ENCODE assay signal across 12 mouse cellular contexts in genomic region chrX:140996909-140997516, GRCm38 (mm10). TPM values are rescaled to one million over a fixed set of nuclear protein-coding genes. Genes with fewer than 3 reads are reported as not detected.
DNase-seq lines count a peak whose midpoint lies in the region; ATAC-seq lines count a peak whose summit lies in the region.
"Had no signal": no experiment of that assay in that cellular context is flagged by ENCODE, and none has a peak within 500 bp of the region (broad histone marks: within the 10 kb centered on the region; RNA-seq: fewer than 3 reads in every experiment).

No protein-coding gene starts in this region.

- H3K9ac ChIP-seq in forebrain, embryonic 14.5 days (ENCODE audit: low read length) = no peak overlapping the region
- H3K9ac ChIP-seq in liver, embryonic 12.5 days = no peak overlapping the region

- H3K4me3 ChIP-seq in forebrain, embryonic 14.5 days (ENCODE audit: low read depth, low read length) = no peak overlapping the region
- H3K4me3 ChIP-seq in liver, embryonic 12.5 days = no peak overlapping the region

- no peaks in the 10 kb centered on the region for H3K27me3 ChIP-seq in forebrain, embryonic 14.5 days (replicated peaks; ENCODE audit: control insufficient read depth, insufficient read depth, low read length)
- peaks cover 42% of the 10 kb centered on the region for H3K27me3 ChIP-seq in liver, embryonic 12.5 days (replicated peaks)

- 81% methylated on average over 1 of the region's 1 CpGs for WGBS in forebrain, embryonic 14.5 days
- 38% methylated on average over 1 of the region's 1 CpGs for WGBS in liver, embryonic 12.5 days (ENCODE audit: insufficient replicate concordance)

- intact Hi-C loops in heart, postnatal 10 days (cut with DNase I) = no loop called here

- H3K4me1 ChIP-seq in forebrain, embryonic 14.5 days (ENCODE audit: control insufficient read depth, insufficient read depth, low read length) = no peaks in the 10 kb centered on the region
- no peaks in the 10 kb centered on the region for H3K4me1 ChIP-seq in liver, embryonic 12.5 days

- DNase-seq in heart, postnatal 4 days = peak; percentile 12
- no peak for DNase-seq in heart, postnatal 10 days
- no peak for DNase-seq in forebrain, embryonic 14.5 days (ENCODE audit: low spot score)
- no peak for DNase-seq in urinary bladder, postnatal 25 days (ENCODE audit: low spot score)
- DNase-seq in adrenal gland, adult 2 months = no peak
- DNase-seq in MN1 (ENCODE audit: low spot score) = no peak
- DNase-seq: cerebellum, postnatal 14 days; gastrocnemius, postnatal 36 days; lung, adult 2 months; thymus, adult 2 months had no signal

- no peak overlapping the region for H3K27ac ChIP-seq in forebrain, embryonic 14.5 days (ENCODE audit: low read depth, low read length)
- no peak overlapping the region for H3K27ac ChIP-seq in liver, embryonic 12.5 days

- ATAC-seq in forebrain, embryonic 14.5 days = peak; percentile 50; the same call in 1 of the 2 replicates
- ATAC-seq in liver, embryonic 12.5 days = peak; percentile 59
- ATAC-seq in monocyte, adult 5-6 weeks (replicated peaks; ENCODE audit: insufficient number of reproducible peaks, low FRiP score, low TSS enrichment, poor library complexity, severe bottlenecking) = peak; percentile 17; the same call in 1 of the 2 replicates

- no peaks in the 10 kb centered on the region for H3K36me3 ChIP-seq in forebrain, embryonic 14.5 days (ENCODE audit: control insufficient read depth, insufficient read depth, low read length)
- H3K36me3 ChIP-seq in liver, embryonic 12.5 days = 0 out of 2 replicates have a peak, but pooled peaks cover 4% of the 10 kb centered on the region

- no peaks in the 10 kb centered on the region for H3K9me3 ChIP-seq in forebrain, embryonic 14.5 days (replicated peaks; ENCODE audit: control insufficient read depth, low read length)
- no peaks in the 10 kb centered on the region for H3K9me3 ChIP-seq in liver, embryonic 12.5 days (replicated peaks)

- H3K4me2 ChIP-seq in forebrain, embryonic 14.5 days (ENCODE audit: low read length) = no peak overlapping the region
- H3K4me2 ChIP-seq in liver, embryonic 12.5 days = no peak overlapping the region

RNA-seq across cellular contexts. Expression of gene Atg4a, which starts 40.3 kb away (rescaled TPM):
- 10 to 100 TPM; 10.1 to 12.5 TPM for total RNA-seq in heart, postnatal 4 days (2021)
- total RNA-seq in heart, postnatal 10 days (2021) = 10 to 100 TPM; 11.3 to 13.1 TPM
- polyA plus RNA-seq in forebrain, embryonic 14.5 days (2014; fragmentation: Nextera tagmentation; extraction: Ambion mirVana) = 14.8 and 15.0 TPM in 2 replicates
- polyA plus RNA-seq in liver, embryonic 12.5 days (2016; fragmentation: Nextera tagmentation; extraction: Ambion mirVana) = 21.0 TPM in 2 replicates
- 32.5 to 41.4 TPM (median 40.1 TPM) in 3 replicates for total RNA-seq in monocyte, adult 5-6 weeks (2017)
- 10 to 100 TPM; 12.3 to 13.2 TPM for total RNA-seq in adrenal gland, adult 2 months (2021)
- 0.94 and 1.4 TPM in 2 replicates for polyA plus RNA-seq in adrenal gland, adult 2 months (2012; rRNA removed)

RNA-seq across cellular contexts. Expression of gene Psmd10, which starts 40.5 kb away (rescaled TPM):
- total RNA-seq in heart, postnatal 4 days (2021) = 10 to 100 TPM; 17.7 to 21.5 TPM
- 10 to 100 TPM; 14.7 to 18.4 TPM for total RNA-seq in heart, postnatal 10 days (2021)
- 44.9 and 50.5 TPM in 2 replicates for polyA plus RNA-seq in forebrain, embryonic 14.5 days (2014; fragmentation: Nextera tagmentation; extraction: Ambion mirVana)
- 41.6 and 43.8 TPM in 2 replicates for polyA plus RNA-seq in liver, embryonic 12.5 days (2016; fragmentation: Nextera tagmentation; extraction: Ambion mirVana)
- 36.5 to 48.1 TPM (median 45.6 TPM) in 3 replicates for total RNA-seq in monocyte, adult 5-6 weeks (2017)
- 10 to 100 TPM; 27.1 to 29.8 TPM for total RNA-seq in adrenal gland, adult 2 months (2021)
- 0.95 and 1.1 TPM in 2 replicates for polyA plus RNA-seq in adrenal gland, adult 2 months (2012; rRNA removed)
